Mouse (Mus musculus) adrenal gland, postnatal 25 days (tissue): ENCODE data around the gene Cnot10. TPM values are rescaled to one million over a fixed set of nuclear protein-coding genes. Genes with fewer than 3 reads are reported as not detected.

ENCODE experiments used
- DNase-seq: peaks from one replicate; pipeline ENCODE4 v3.0.0; 2021; ENCODE audit warnings: mixed read lengths
- total RNA-seq: library from RNA; stranded (reverse); gene quantifications from 2 replicates; pipeline ENCODE4 v1.2.3, GENCODE M21; 2021

Gene Cnot10
- total RNA-seq, 1 experiment from 2014 or later: 43.7 TPM

- peak; percentile 24 for DNase-seq
These were observed 95.1 kb downstream of the Cnot10 start for GRCm38 (mm10) chr9:114544754-114545393.

GRCm38 (mm10) chr9:114543882-114544753 is 95.9 kb downstream of the Cnot10 start:
- DNase-seq: no peak

GRCm38 (mm10) chr9:114541279-114541741 is 98.7 kb downstream of the Cnot10 start:
- no peak for DNase-seq

GRCm38 (mm10) chr9:114538996-114539563 is 100.9 kb downstream of the Cnot10 start:
- no peak for DNase-seq

GRCm38 (mm10) chr9:114536628-114537027 is 103.4 kb downstream of the Cnot10 start:
- no peak for DNase-seq

Other genes with a start within 250 kb of the Cnot10 start
- 99.2 and 103 TPM in 2 replicates for gene Crtap, start 249.5 kb downstream of the Cnot10 start, total RNA-seq
- gene Glb1, start 239.1 kb downstream of the Cnot10 start, total RNA-seq: 30.8 and 37.5 TPM in 2 replicates
- 7.7 and 9.7 TPM in 2 replicates for gene Tmppe, start 239.1 kb downstream of the Cnot10 start, total RNA-seq
- gene Ccr4, start 135.3 kb downstream of the Cnot10 start, total RNA-seq: not detected in 2 replicates
- gene C130032M10Rik, start 124.5 kb downstream of the Cnot10 start, total RNA-seq: not detected in 2 replicates
- gene Trim71, start 75.8 kb downstream of the Cnot10 start, total RNA-seq: 0.06 TPM in 1 of 2 replicates, not detected in the other
- gene Dync1li1, start 48.6 kb upstream of the Cnot10 start, total RNA-seq: 41.0 and 47.0 TPM in 2 replicates
- gene Cmtm6, start 90.9 kb upstream of the Cnot10 start, total RNA-seq: 71.8 and 80.4 TPM in 2 replicates
- gene Cmtm7, start 141.7 kb upstream of the Cnot10 start, total RNA-seq: 31.6 and 39.7 TPM in 2 replicates
- 5.9 and 6.1 TPM in 2 replicates for gene Cmtm8, start 204.0 kb upstream of the Cnot10 start, total RNA-seq